Mouse (Mus musculus) bone marrow, adult 2 months (tissue): ENCODE results near the gene Il20.

Experiments
- CTCF ChIP-seq: fragments of 200-500 bp; IDR thresholded peaks from 2 replicates; pipeline ENCODE4 v1.5.1; 2011; ENCODE audit warnings: low read length, control low read depth; ENCODE audit not compliant: control insufficient read depth, insufficient read depth
- POLR2A ChIP-seq: fragments of 200-500 bp; IDR thresholded peaks from 2 replicates; pipeline ENCODE4 v1.6.1; 2011; ENCODE audit warnings: low read depth, mild to moderate bottlenecking, control low read depth, low read length, borderline replicate concordance; ENCODE audit not compliant: control insufficient read depth

GRCm38 (mm10) chr1:130918323-130918980, 7.2 kb upstream of the Il20 start:
- no peak for TF ChIP-seq CTCF
- no peak for TF ChIP-seq POLR2A
